Mouse (Mus musculus) neural tube, embryonic 15.5 days (tissue): ENCODE measurements around the gene Prlh. TPM values are rescaled to one million over a fixed set of nuclear protein-coding genes. Genes with fewer than 3 reads are reported as not detected.

Experiments
- ATAC-seq: fragments of 200-750 bp; cut with Nextera tagmentation; 2 replicates; pipeline ENCODE4 v1.8.0; 2017; ENCODE audit warnings: mild to moderate bottlenecking, moderate TSS enrichment, moderate library complexity; ENCODE audit not compliant: low FRiP score
- H3K27ac ChIP-seq: fragments of 300-500 bp; sonication (generic); replicated peaks from 2 replicates; pipeline ENCODE4 v1.5.1; 2015; ENCODE audit warnings: mild to moderate bottlenecking, inconsistent platforms
- H3K27me3 ChIP-seq: fragments of 300-500 bp; sonication (generic); replicated peaks from 2 replicates; pipeline ENCODE4 v1.6.1; 2015; ENCODE audit warnings: inconsistent platforms
- H3K36me3 ChIP-seq: fragments of 300-500 bp; sonication (generic); 2 replicates; pipeline ENCODE4 v1.6.1; 2015; ENCODE audit warnings: inconsistent platforms
- H3K4me1 ChIP-seq: fragments of 300-500 bp; sonication (generic); 2 replicates; pipeline ENCODE4 v1.6.1; 2015; ENCODE audit warnings: inconsistent platforms
- H3K4me2 ChIP-seq: fragments of 300-500 bp; sonication (generic); 2 replicates; pipeline ENCODE4 v1.6.1; 2015; ENCODE audit warnings: inconsistent platforms, mild to moderate bottlenecking, moderate library complexity
- H3K4me3 ChIP-seq: fragments of 300-500 bp; sonication (generic); replicated peaks from 2 replicates; pipeline ENCODE4 v1.5.1; 2015; ENCODE audit warnings: mild to moderate bottlenecking, inconsistent platforms
- H3K9ac ChIP-seq: fragments of 300-500 bp; sonication (generic); replicated peaks from 2 replicates; pipeline ENCODE4 v1.6.1; 2015; ENCODE audit warnings: mild to moderate bottlenecking, inconsistent platforms
- H3K9me3 ChIP-seq: fragments of 300-500 bp; sonication (generic); replicated peaks from 2 replicates; pipeline ENCODE4 v1.6.1; 2016; ENCODE audit warnings: inconsistent platforms
- WGBS: fragments of 180-500 bp; shearing (Covaris S2); methylation state at CpG from one replicate; pipeline ENCODE4 v1.1.7; 2015; ENCODE audit warnings: mixed read lengths; 5-methylcytosine and 5-hydroxymethylcytosine counted together
- polyA plus RNA-seq: library from polyadenylated mRNA; unstranded; fragments of >200 nt; fragmentation: Nextera tagmentation; extraction: Ambion mirVana; gene quantifications from 2 replicates; pipeline ENCODE4 v1.2.1, GENCODE M21; 2015

Gene Prlh
- polyA plus RNA-seq, 1 experiment from 2014 or later: not detected

DNA sequence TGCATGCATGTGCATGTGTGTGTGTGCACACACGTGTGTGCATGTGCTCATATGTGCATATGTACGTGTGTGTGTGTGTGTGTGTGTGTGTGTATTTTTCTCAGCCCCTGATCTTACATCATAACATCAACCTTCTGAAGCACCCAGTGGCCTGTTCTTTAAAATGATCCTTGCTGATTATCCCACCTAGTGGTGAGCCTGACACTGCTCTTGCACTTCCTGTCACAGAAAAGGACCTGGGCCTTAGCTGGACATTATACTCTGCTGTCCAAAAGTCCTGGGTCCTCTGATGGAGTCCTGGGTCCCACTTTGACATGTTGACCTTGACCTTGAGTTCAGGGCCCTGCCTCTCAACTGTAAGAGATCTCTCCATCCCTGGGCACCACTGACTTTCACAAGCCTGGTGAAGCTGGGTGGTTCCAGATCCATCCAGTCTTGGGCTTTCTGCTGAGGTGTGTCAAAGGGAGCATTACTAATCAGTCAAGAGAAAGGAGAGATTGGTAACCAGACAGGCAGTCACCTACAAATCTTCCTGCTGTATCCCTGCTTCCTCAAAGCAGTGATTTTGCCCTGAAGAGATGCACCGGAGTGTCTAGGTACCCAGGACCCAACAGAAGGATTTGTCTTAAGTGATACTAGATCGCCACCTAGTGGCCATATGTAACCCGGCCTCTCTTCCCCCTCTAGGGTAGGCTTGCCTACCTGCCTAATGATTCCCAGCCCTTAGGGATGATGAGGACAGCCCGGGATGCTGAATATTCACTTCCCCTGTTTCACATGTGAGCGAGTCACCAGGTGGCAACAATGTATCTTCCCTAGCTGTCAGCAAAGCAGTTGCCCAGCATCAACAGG is 3.6 kb downstream of the Prlh start:
- peak; percentile 76 for ATAC-seq
- Histone ChIP-seq H3K4me3 (no peak overlapping the region), H3K4me1 (0 out of 2 replicates have a peak, but pooled peaks cover 8% of the 10 kb centered on the region), H3K9me3 (no peaks in the 10 kb centered on the region), H3K27ac (no peak overlapping the region), H3K9ac (no peak overlapping the region), H3K36me3 (no peaks in the 10 kb centered on the region), H3K27me3 (0 out of 2 replicates have a peak, but pooled peaks cover 4% of the 10 kb centered on the region), H3K4me2 (no peak overlapping the region)
- 26% methylated on average over 6 of the region's 7 CpGs for WGBS

DNA sequence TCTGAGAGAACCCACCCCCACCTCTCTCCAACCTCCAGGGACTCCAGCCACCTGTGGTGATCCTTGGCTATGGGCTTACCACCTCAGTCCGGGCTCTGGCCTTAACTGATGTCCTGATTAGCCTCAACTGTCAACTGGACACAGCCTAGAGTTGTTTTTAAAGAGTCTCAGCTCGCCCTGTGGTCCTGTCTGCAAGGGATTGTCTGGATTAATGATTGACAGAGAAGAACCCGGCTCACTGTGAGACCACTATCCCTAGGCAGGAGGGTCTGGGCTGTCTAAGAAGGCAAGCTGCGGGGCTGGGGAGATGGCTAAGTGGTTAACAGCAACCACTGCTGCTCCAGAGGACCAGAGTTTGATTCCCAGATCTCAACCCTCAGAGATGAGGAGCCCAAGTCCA is 9.6 kb downstream of the Prlh start:
- Histone ChIP-seq H3K4me3 (no peak overlapping the region), H3K27me3 (no peaks in the 10 kb centered on the region), H3K9ac (no peak overlapping the region), H3K9me3 (no peaks in the 10 kb centered on the region), H3K36me3 (no peaks in the 10 kb centered on the region), H3K4me1 (peaks cover 5% of the 10 kb centered on the region), H3K27ac (no peak overlapping the region), H3K4me2 (no peak overlapping the region)
- no peak for ATAC-seq
- 19% methylated on average over 4 of the region's 4 CpGs for WGBS

GRCm38 (mm10) chr1:90962994-90963393 is 10.1 kb downstream of the Prlh start:
- H3K4me1 ChIP-seq: peaks cover 10% of the 10 kb centered on the region
- H3K36me3 ChIP-seq: no peaks in the 10 kb centered on the region
- no peak overlapping the region for H3K4me2 ChIP-seq
- H3K9ac ChIP-seq: no peak overlapping the region
- no peak overlapping the region for H3K4me3 ChIP-seq
- no peaks in the 10 kb centered on the region for H3K27me3 ChIP-seq
- WGBS: 35% methylated on average over 3 of the region's 3 CpGs
- H3K27ac ChIP-seq: no peak overlapping the region
- no peaks in the 10 kb centered on the region for H3K9me3 ChIP-seq
- no peak for ATAC-seq

- Histone ChIP-seq H3K36me3 (no peaks in the 10 kb centered on the region), H3K27me3 (peaks cover 9% of the 10 kb centered on the region), H3K4me3 (no peak overlapping the region), H3K9me3 (no peaks in the 10 kb centered on the region), H3K9ac (no peak overlapping the region), H3K4me2 (no peak overlapping the region), H3K27ac (no peak overlapping the region), H3K4me1 (peaks cover 16% of the 10 kb centered on the region)
- WGBS: 44% methylated on average over 7 of the region's 7 CpGs
- no peak for ATAC-seq
Observed at GRCm38 (mm10) chr1:90967583-90967982, 14.7 kb downstream of the Prlh start.

- H3K27ac ChIP-seq: no peak overlapping the region
- no peak overlapping the region for H3K4me2 ChIP-seq
- no peak for ATAC-seq
- no peak overlapping the region for H3K4me3 ChIP-seq
- H3K4me1 ChIP-seq: peaks cover 22% of the 10 kb centered on the region
- H3K9ac ChIP-seq: no peak overlapping the region
- WGBS: 81% methylated on average over 4 of the region's 4 CpGs
- peaks cover 12% of the 10 kb centered on the region for H3K27me3 ChIP-seq
- H3K9me3 ChIP-seq: no peaks in the 10 kb centered on the region
- H3K36me3 ChIP-seq: no peaks in the 10 kb centered on the region
Observed at GRCm38 (mm10) chr1:90968649-90969048, 15.7 kb downstream of the Prlh start.

- no peak within 1 kb of the TSS for H3K4me2 ChIP-seq
- no peaks in the 10 kb centered on the region for H3K36me3 ChIP-seq
- H3K27ac ChIP-seq: no peak within 1 kb of the TSS
- H3K9ac ChIP-seq: no peak within 1 kb of the TSS
- WGBS: 37% methylated on average over 9 of the region's 9 CpGs
- no peak for ATAC-seq
- no peak within 1 kb of the TSS for H3K4me3 ChIP-seq
- no peaks in the 10 kb centered on the region for H3K9me3 ChIP-seq
- H3K27me3 ChIP-seq: peaks cover 12% of the 10 kb centered on the region
- H3K4me1 ChIP-seq: peaks cover 29% of the 10 kb centered on the region
Observed at GRCm38 (mm10) chr1:90969347-90969784, 16.5 kb downstream of the Prlh start, which contains the start of gene Rab17. Gene Rab17 (minus strand): TSS chr1:90969661.

DNA sequence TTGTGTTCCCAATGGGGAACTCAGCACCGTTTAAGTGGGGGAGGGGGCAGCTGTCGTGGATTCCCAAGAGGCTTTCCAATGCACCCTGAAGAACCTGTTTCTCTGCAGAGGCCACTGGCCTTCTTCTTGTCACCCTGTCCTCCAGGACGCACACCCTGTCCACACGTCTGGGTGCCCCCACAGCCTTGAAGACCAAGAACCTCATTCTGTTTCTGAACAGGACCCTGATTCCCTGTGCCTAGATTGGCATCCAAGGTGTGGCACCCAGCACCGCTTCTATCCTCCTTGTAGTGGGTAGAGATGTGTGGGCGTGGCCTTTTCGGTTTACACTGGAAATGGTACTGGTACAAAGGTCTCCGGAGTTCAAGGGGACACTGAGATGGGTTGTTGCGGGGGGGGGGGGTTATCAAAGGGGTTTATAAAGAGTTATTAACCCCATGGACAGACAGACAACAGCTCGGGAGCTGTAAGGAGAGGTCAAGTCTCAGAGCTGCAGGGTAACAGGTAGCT is 17.0 kb downstream of the Prlh start:
- peaks cover 12% of the 10 kb centered on the region for H3K27me3 ChIP-seq
- peaks cover 35% of the 10 kb centered on the region for H3K4me1 ChIP-seq
- WGBS: 75% methylated on average over 10 of the region's 10 CpGs
- no peak overlapping the region for H3K4me2 ChIP-seq
- ATAC-seq: no peak
- H3K9me3 ChIP-seq: no peaks in the 10 kb centered on the region
- H3K9ac ChIP-seq: no peak overlapping the region
- no peaks in the 10 kb centered on the region for H3K36me3 ChIP-seq
- no peak overlapping the region for H3K27ac ChIP-seq
- H3K4me3 ChIP-seq: no peak overlapping the region

- Histone ChIP-seq H3K4me2 (peak overlapping the region; percentile 17; the same call in 1 of the 2 replicates), H3K9me3 (no peaks in the 10 kb centered on the region), H3K36me3 (no peaks in the 10 kb centered on the region), H3K27ac (no peak overlapping the region), H3K4me1 (peaks cover 41% of the 10 kb centered on the region), H3K27me3 (peaks cover 12% of the 10 kb centered on the region), H3K9ac (no peak overlapping the region), H3K4me3 (no peak overlapping the region)
- ATAC-seq: peak; percentile 84
- WGBS: 18% methylated on average over 9 of the region's 9 CpGs
Observed at GRCm38 (mm10) chr1:90972911-90973573, 20.1 kb downstream of the Prlh start.

DNA sequence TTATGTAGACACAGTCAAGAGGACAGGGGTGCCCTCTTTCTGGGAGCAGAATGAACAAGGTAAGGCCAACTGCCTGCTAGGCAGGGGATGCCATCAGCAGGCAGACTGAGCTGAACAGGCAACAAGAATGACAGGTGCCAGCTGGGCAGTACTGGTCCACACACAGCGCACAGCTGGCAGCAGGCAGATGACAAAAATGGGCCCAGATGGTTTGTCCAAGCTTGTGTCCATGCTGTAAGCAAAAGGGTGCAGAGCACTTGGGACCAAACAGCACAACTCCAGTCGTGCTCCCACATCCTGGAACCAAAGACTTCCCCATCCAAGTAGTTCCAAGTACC is 20.6 kb downstream of the Prlh start:
- H3K9me3 ChIP-seq: no peaks in the 10 kb centered on the region
- H3K4me3 ChIP-seq: no peak overlapping the region
- H3K9ac ChIP-seq: no peak overlapping the region
- peaks cover 41% of the 10 kb centered on the region for H3K4me1 ChIP-seq
- WGBS: 69% methylated on average over 2 of the region's 2 CpGs
- no peak overlapping the region for H3K4me2 ChIP-seq
- peaks cover 12% of the 10 kb centered on the region for H3K27me3 ChIP-seq
- peak; percentile 29; the same call in 1 of the 2 replicates for ATAC-seq
- no peaks in the 10 kb centered on the region for H3K36me3 ChIP-seq
- H3K27ac ChIP-seq: no peak overlapping the region

GRCm38 (mm10) chr1:90974906-90975649 is 22.2 kb downstream of the Prlh start:
- peak; percentile 72; the same call in 1 of the 2 replicates for ATAC-seq
- no peak overlapping the region for H3K4me3 ChIP-seq
- peaks cover 36% of the 10 kb centered on the region for H3K4me1 ChIP-seq
- H3K27me3 ChIP-seq: peaks cover 7% of the 10 kb centered on the region
- H3K4me2 ChIP-seq: peak overlapping the region; percentile 43
- no peak overlapping the region for H3K27ac ChIP-seq
- WGBS: 4% methylated on average over 12 of the region's 12 CpGs
- no peaks in the 10 kb centered on the region for H3K36me3 ChIP-seq
- no peak overlapping the region for H3K9ac ChIP-seq
- no peaks in the 10 kb centered on the region for H3K9me3 ChIP-seq

- H3K9ac ChIP-seq: no peak overlapping the region
- H3K9me3 ChIP-seq: no peaks in the 10 kb centered on the region
- WGBS: 44% methylated on average over 4 of the region's 4 CpGs
- H3K27ac ChIP-seq: no peak overlapping the region
- ATAC-seq: no peak
- H3K4me1 ChIP-seq: peaks cover 36% of the 10 kb centered on the region
- no peak overlapping the region for H3K4me2 ChIP-seq
- H3K36me3 ChIP-seq: no peaks in the 10 kb centered on the region
- no peak overlapping the region for H3K4me3 ChIP-seq
- peaks cover 7% of the 10 kb centered on the region for H3K27me3 ChIP-seq
Observed at GRCm38 (mm10) chr1:90975960-90976359, 23.1 kb downstream of the Prlh start.
